Mouse (Mus musculus): ENCODE results near the gene Sec63. TPM values are rescaled to one million over a fixed set of nuclear protein-coding genes. Genes with fewer than 3 reads are reported as not detected.

The Sec63 gene
- 30.2 and 32.5 TPM in 2 replicates for polyA plus RNA-seq (2014; fragmentation: Nextera tagmentation; extraction: Ambion mirVana)

GRCm38 (mm10) chr10:42760999-42761900 is at the start of gene Sec63:
TSS of gene Sec63 (plus strand) at chr10:42761496.
- Histone ChIP-seq H3K27me3 (ENCODE audit: control insufficient read depth, insufficient read depth, low read length) (no peaks in the 10 kb centered on the region), H3K4me1 (replicated peaks; ENCODE audit: control insufficient read depth, insufficient read depth, low read length) (peaks cover 5% of the 10 kb centered on the region; the same call in 1 of the 2 replicates), H3K4me2 (ENCODE audit: low read depth, low read length, severe bottlenecking) (peak within 1 kb of the TSS; percentile 80), H3K27ac (ENCODE audit: low read depth, low read length) (peak within 1 kb of the TSS; percentile 82), H3K9me3 (ENCODE audit: control insufficient read depth, low read length) (no peaks in the 10 kb centered on the region), H3K36me3 (ENCODE audit: control insufficient read depth, insufficient read depth, low read length) (no peaks in the 10 kb centered on the region), H3K9ac (ENCODE audit: low read length) (peak within 1 kb of the TSS; percentile 98), H3K4me3 (ENCODE audit: low read depth, low read length) (peak within 1 kb of the TSS; percentile 98)
- DNase-seq (ENCODE audit: low spot score) (peak; percentile 100), ATAC-seq (replicated peaks; ENCODE audit: low FRiP score) (peak; percentile 96)
- under 1% methylated on average over 56 of the region's 81 CpGs for WGBS

GRCm38 (mm10) chr10:42714676-42715075 is 46.6 kb upstream of the Sec63 start:
- no peak for DNase-seq (ENCODE audit: low spot score)
- WGBS: 8% methylated on average over 9 of the region's 9 CpGs
- Histone ChIP-seq H3K4me3 (ENCODE audit: low read depth, low read length) (no peak overlapping the region), H3K4me2 (ENCODE audit: low read depth, low read length, severe bottlenecking) (peak overlapping the region; percentile 43; the same call in 1 of the 2 replicates), H3K27ac (ENCODE audit: low read depth, low read length) (no peak overlapping the region), H3K9ac (ENCODE audit: low read length) (no peak overlapping the region), H3K27me3 (ENCODE audit: control insufficient read depth, insufficient read depth, low read length) (no peaks in the 10 kb centered on the region; the same call in 1 of the 2 replicates), H3K36me3 (ENCODE audit: control insufficient read depth, insufficient read depth, low read length) (no peaks in the 10 kb centered on the region), H3K9me3 (ENCODE audit: control insufficient read depth, low read length) (no peaks in the 10 kb centered on the region; the same call in 1 of the 2 replicates), H3K4me1 (replicated peaks; ENCODE audit: control insufficient read depth, insufficient read depth, low read length) (peaks cover 8% of the 10 kb centered on the region; the same call in 1 of the 2 replicates)
- ATAC-seq (replicated peaks; ENCODE audit: low FRiP score): no peak

GRCm38 (mm10) chr10:42715366-42716035 is 45.8 kb upstream of the Sec63 start:
- WGBS: 11% methylated on average over 19 of the region's 19 CpGs
- no peaks in the 10 kb centered on the region; the same call in 1 of the 2 replicates for H3K27me3 ChIP-seq (ENCODE audit: control insufficient read depth, insufficient read depth, low read length)
- DNase-seq (ENCODE audit: low spot score) (peak; percentile 62), ATAC-seq (replicated peaks; ENCODE audit: low FRiP score) (0 out of 2 replicates have a peak, but pooled peaks have one; percentile 24)
- H3K36me3 ChIP-seq (ENCODE audit: control insufficient read depth, insufficient read depth, low read length): no peaks in the 10 kb centered on the region
- H3K9me3 ChIP-seq (ENCODE audit: control insufficient read depth, low read length): no peaks in the 10 kb centered on the region
- H3K4me2 ChIP-seq (ENCODE audit: low read depth, low read length, severe bottlenecking): peak overlapping the region; percentile 43
- peak overlapping the region; percentile 20; the same call in 1 of the 2 replicates for H3K9ac ChIP-seq (ENCODE audit: low read length)
- peaks cover 8% of the 10 kb centered on the region; the same call in 1 of the 2 replicates for H3K4me1 ChIP-seq (replicated peaks; ENCODE audit: control insufficient read depth, insufficient read depth, low read length)
- H3K4me3 ChIP-seq (ENCODE audit: low read depth, low read length): peak overlapping the region; percentile 2; the same call in 1 of the 2 replicates
- H3K27ac ChIP-seq (ENCODE audit: low read depth, low read length): no peak overlapping the region

GRCm38 (mm10) chr10:42722116-42722515 is 39.2 kb upstream of the Sec63 start:
- Histone ChIP-seq H3K36me3 (ENCODE audit: control insufficient read depth, insufficient read depth, low read length) (no peaks in the 10 kb centered on the region), H3K4me2 (ENCODE audit: low read depth, low read length, severe bottlenecking) (no peak overlapping the region), H3K4me3 (ENCODE audit: low read depth, low read length) (no peak overlapping the region), H3K9me3 (ENCODE audit: control insufficient read depth, low read length) (no peaks in the 10 kb centered on the region), H3K27ac (ENCODE audit: low read depth, low read length) (no peak overlapping the region), H3K4me1 (replicated peaks; ENCODE audit: control insufficient read depth, insufficient read depth, low read length) (no peaks in the 10 kb centered on the region), H3K9ac (ENCODE audit: low read length) (no peak overlapping the region), H3K27me3 (ENCODE audit: control insufficient read depth, insufficient read depth, low read length) (no peaks in the 10 kb centered on the region)
- no peak for DNase-seq (ENCODE audit: low spot score)
- no peak for ATAC-seq (replicated peaks; ENCODE audit: low FRiP score)
- 89% methylated on average over 5 of the region's 5 CpGs for WGBS

GRCm38 (mm10) chr10:42723275-42724232 is 37.7 kb upstream of the Sec63 start:
- no peaks in the 10 kb centered on the region for H3K36me3 ChIP-seq (ENCODE audit: control insufficient read depth, insufficient read depth, low read length)
- DNase-seq (ENCODE audit: low spot score) (no peak), ATAC-seq (replicated peaks; ENCODE audit: low FRiP score) (no peak)
- H3K9ac ChIP-seq (ENCODE audit: low read length): no peak overlapping the region
- no peaks in the 10 kb centered on the region for H3K4me1 ChIP-seq (replicated peaks; ENCODE audit: control insufficient read depth, insufficient read depth, low read length)
- 62% methylated on average over 13 of the region's 13 CpGs for WGBS
- H3K4me2 ChIP-seq (ENCODE audit: low read depth, low read length, severe bottlenecking): no peak overlapping the region
- no peak overlapping the region for H3K27ac ChIP-seq (ENCODE audit: low read depth, low read length)
- no peak overlapping the region for H3K4me3 ChIP-seq (ENCODE audit: low read depth, low read length)
- no peaks in the 10 kb centered on the region for H3K9me3 ChIP-seq (ENCODE audit: control insufficient read depth, low read length)
- no peaks in the 10 kb centered on the region for H3K27me3 ChIP-seq (ENCODE audit: control insufficient read depth, insufficient read depth, low read length)

- H3K27me3 ChIP-seq (ENCODE audit: control insufficient read depth, insufficient read depth, low read length): no peaks in the 10 kb centered on the region
- no peak for DNase-seq (ENCODE audit: low spot score)
Observed at GRCm38 (mm10) chr10:42729607-42730006, 31.7 kb upstream of the Sec63 start.

GRCm38 (mm10) chr10:42734546-42735060 is 26.7 kb upstream of the Sec63 start:
- Histone ChIP-seq H3K4me2 (ENCODE audit: low read depth, low read length, severe bottlenecking) (no peak overlapping the region), H3K27ac (ENCODE audit: low read depth, low read length) (no peak overlapping the region), H3K4me1 (replicated peaks; ENCODE audit: control insufficient read depth, insufficient read depth, low read length) (no peaks in the 10 kb centered on the region), H3K9me3 (ENCODE audit: control insufficient read depth, low read length) (no peaks in the 10 kb centered on the region), H3K36me3 (ENCODE audit: control insufficient read depth, insufficient read depth, low read length) (no peaks in the 10 kb centered on the region), H3K4me3 (ENCODE audit: low read depth, low read length) (no peak overlapping the region), H3K9ac (ENCODE audit: low read length) (no peak overlapping the region), H3K27me3 (ENCODE audit: control insufficient read depth, insufficient read depth, low read length) (no peaks in the 10 kb centered on the region)
- DNase-seq (ENCODE audit: low spot score) (no peak), ATAC-seq (replicated peaks; ENCODE audit: low FRiP score) (no peak)
- WGBS: 61% methylated on average over 5 of the region's 5 CpGs

More at GRCm38 (mm10) chr10:42729607-42730006, 31.7 kb upstream of the Sec63 start:
- no peak for ATAC-seq (replicated peaks; ENCODE audit: low FRiP score)
- Histone ChIP-seq H3K9ac (ENCODE audit: low read length) (no peak overlapping the region), H3K4me2 (ENCODE audit: low read depth, low read length, severe bottlenecking) (no peak overlapping the region), H3K4me1 (replicated peaks; ENCODE audit: control insufficient read depth, insufficient read depth, low read length) (no peaks in the 10 kb centered on the region), H3K9me3 (ENCODE audit: control insufficient read depth, low read length) (no peaks in the 10 kb centered on the region), H3K27ac (ENCODE audit: low read depth, low read length) (no peak overlapping the region), H3K36me3 (ENCODE audit: control insufficient read depth, insufficient read depth, low read length) (no peaks in the 10 kb centered on the region), H3K4me3 (ENCODE audit: low read depth, low read length) (no peak overlapping the region)
- 86% methylated on average over 2 of the region's 2 CpGs for WGBS

All from forebrain, embryonic 11.5 days (tissue).